Mouse (Mus musculus): ENCODE data around the gene Kri1. TPM values are rescaled to one million over a fixed set of nuclear protein-coding genes. Genes with fewer than 3 reads are reported as not detected.

Kri1 gene
- total and polyA plus RNA-seq, 2 experiments from 2014 or later = 11.9 to 27.6 TPM

GRCm38 (mm10) chr9:21322211-21322916 is 34.6 kb upstream of the Kri1 start:
- no peak overlapping the region for H3K9ac ChIP-seq
- H3K4me3 ChIP-seq (ENCODE audit: low read depth, low read length) = no peak overlapping the region
- no peaks in the 10 kb centered on the region for H3K9me3 ChIP-seq (ENCODE audit: low read length)
- DNase-seq (no peak), ATAC-seq (no peak)
- no peaks in the 10 kb centered on the region; the same call in 1 of the 2 replicates for H3K36me3 ChIP-seq (ENCODE audit: insufficient read depth)
- H3K27ac ChIP-seq (ENCODE audit: low read depth, low read length) = no peak overlapping the region
- no peaks in the 10 kb centered on the region for H3K27me3 ChIP-seq (ENCODE audit: insufficient read depth, low read length)
- peaks cover 6% of the 10 kb centered on the region; the same call in 1 of the 2 replicates for H3K4me1 ChIP-seq (ENCODE audit: insufficient read depth)
- 74% methylated on average over 19 of the region's 19 CpGs for WGBS
- H3K4me2 ChIP-seq (ENCODE audit: low read depth) = peak overlapping the region; percentile 92
- TF ChIP-seq CTCF (IDR thresholded peaks at IDR 0.05; ENCODE audit: low read depth) = no peak

DNA sequence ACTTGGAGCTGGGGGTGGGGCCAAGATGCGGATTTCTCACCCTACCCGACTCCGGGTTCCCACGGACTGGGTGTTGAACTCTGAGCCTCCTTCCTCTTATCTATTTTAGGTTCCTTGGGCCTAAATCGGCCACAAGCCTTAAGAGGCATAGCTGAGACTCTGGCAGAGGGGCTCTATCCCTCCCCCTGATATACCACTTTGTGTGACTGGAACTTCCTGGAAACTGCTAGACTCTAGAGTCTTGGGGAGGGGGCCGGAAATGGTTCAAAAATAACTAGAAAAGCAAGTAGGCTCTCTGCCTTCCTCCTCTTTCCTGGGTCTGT is 33.7 kb upstream of the Kri1 start:
- ATAC-seq (no peak), DNase-seq (peak; percentile 13)
- Histone ChIP-seq H3K27ac (ENCODE audit: low read depth, low read length) (no peak overlapping the region), H3K4me3 (ENCODE audit: low read depth, low read length) (peak overlapping the region; percentile 67), H3K9ac (peak overlapping the region; percentile 75), H3K36me3 (ENCODE audit: insufficient read depth) (no peaks in the 10 kb centered on the region; the same call in 1 of the 2 replicates), H3K27me3 (ENCODE audit: insufficient read depth, low read length) (no peaks in the 10 kb centered on the region), H3K9me3 (ENCODE audit: low read length) (no peaks in the 10 kb centered on the region), H3K4me1 (ENCODE audit: insufficient read depth) (peaks cover 6% of the 10 kb centered on the region; the same call in 1 of the 2 replicates), H3K4me2 (ENCODE audit: low read depth) (peak overlapping the region; percentile 92)
- no peak for TF ChIP-seq CTCF (IDR thresholded peaks at IDR 0.05; ENCODE audit: low read depth)
- 11% methylated on average over 6 of the region's 6 CpGs for WGBS

DNA sequence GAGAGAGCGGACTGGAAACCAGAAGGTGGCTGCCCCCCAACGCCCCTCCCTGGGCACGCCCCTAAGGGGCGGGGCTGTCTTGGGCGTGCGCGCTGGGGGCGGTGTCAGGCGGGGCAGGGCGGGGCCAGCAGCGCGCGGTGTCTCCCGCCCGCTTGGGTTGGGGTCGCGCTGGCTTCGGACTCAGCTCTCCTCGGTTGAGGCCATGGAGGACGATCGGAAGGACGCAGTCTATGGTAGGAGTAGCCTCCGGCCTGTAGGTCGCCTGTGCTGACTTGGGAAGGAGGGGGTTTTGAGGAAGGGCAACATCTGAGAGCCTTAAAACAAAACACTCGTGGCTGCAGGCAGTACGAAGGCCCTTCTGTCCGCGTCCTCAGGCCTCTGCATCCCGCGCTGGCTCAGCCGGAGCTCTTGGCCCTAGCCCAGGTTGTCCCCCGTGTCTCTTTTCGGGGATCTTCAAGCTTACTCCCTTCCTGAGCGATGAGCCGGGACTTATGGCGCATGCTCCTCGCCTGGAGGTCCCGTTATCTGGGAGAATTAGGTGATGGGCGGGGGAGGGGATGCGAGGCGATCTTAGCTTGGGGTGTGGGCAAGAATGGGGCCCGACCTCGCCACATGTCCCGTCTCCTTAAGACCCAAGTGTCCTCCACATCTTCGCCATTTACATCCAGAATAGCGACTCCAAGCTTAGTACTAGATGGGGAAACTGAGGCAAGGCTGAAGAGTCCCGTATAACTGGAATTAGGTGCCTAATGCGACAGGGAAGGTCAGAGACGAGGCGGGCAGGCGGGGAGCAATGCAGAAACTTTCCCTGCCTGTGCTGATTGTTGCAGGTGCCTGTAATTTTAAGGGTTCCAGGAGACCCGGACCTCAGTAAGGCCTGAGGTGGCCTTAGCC is 33.1 kb upstream of the Kri1 start, which contains the start of gene Slc44a2:
Gene Slc44a2 (plus strand): TSS at position 80 of the 894 bp plus-strand sequence.
- H3K4me3 ChIP-seq (ENCODE audit: low read depth, low read length) = peak within 1 kb of the TSS; percentile 67
- peak; percentile 96 for ATAC-seq
- peak within 1 kb of the TSS; percentile 92 for H3K4me2 ChIP-seq (ENCODE audit: low read depth)
- peaks cover 6% of the 10 kb centered on the region; the same call in 1 of the 2 replicates for H3K4me1 ChIP-seq (ENCODE audit: insufficient read depth)
- peak; percentile 84 for DNase-seq
- peak within 1 kb of the TSS; percentile 67; the same call in 1 of the 2 replicates for H3K27ac ChIP-seq (ENCODE audit: low read depth, low read length)
- no peaks in the 10 kb centered on the region for H3K27me3 ChIP-seq (ENCODE audit: insufficient read depth, low read length)
- H3K36me3 ChIP-seq (ENCODE audit: insufficient read depth) = no peaks in the 10 kb centered on the region; the same call in 1 of the 2 replicates
- H3K9me3 ChIP-seq (ENCODE audit: low read length) = no peaks in the 10 kb centered on the region
- 0 out of 2 replicates have a peak, but pooled peaks have one; percentile 10 for TF ChIP-seq CTCF (IDR thresholded peaks at IDR 0.05; ENCODE audit: low read depth)
- under 1% methylated on average over 52 of the region's 52 CpGs for WGBS
- peak within 1 kb of the TSS; percentile 75 for H3K9ac ChIP-seq

- 13% methylated on average over 4 of the region's 4 CpGs for WGBS
- peak overlapping the region; percentile 67 for H3K4me3 ChIP-seq (ENCODE audit: low read depth, low read length)
- H3K36me3 ChIP-seq (ENCODE audit: insufficient read depth) = no peaks in the 10 kb centered on the region; the same call in 1 of the 2 replicates
- H3K27me3 ChIP-seq (ENCODE audit: insufficient read depth, low read length) = no peaks in the 10 kb centered on the region
- H3K9ac ChIP-seq = peak overlapping the region; percentile 75
- H3K9me3 ChIP-seq (ENCODE audit: low read length) = no peaks in the 10 kb centered on the region
- TF ChIP-seq CTCF (IDR thresholded peaks at IDR 0.05; ENCODE audit: low read depth) = no peak
- DNase-seq = no peak
- H3K4me1 ChIP-seq (ENCODE audit: insufficient read depth) = peaks cover 6% of the 10 kb centered on the region; the same call in 1 of the 2 replicates
- H3K4me2 ChIP-seq (ENCODE audit: low read depth) = peak overlapping the region; percentile 92
- H3K27ac ChIP-seq (ENCODE audit: low read depth, low read length) = no peak overlapping the region
- peak; percentile 44 for ATAC-seq
These were observed 32.5 kb upstream of the Kri1 start for GRCm38 (mm10) chr9:21320280-21320618.

- no peak for ATAC-seq
- 93% methylated on average over 4 of the region's 4 CpGs for WGBS
- no peak overlapping the region for H3K27ac ChIP-seq (ENCODE audit: low read depth, low read length)
These were observed 31.7 kb upstream of the Kri1 start for GRCm38 (mm10) chr9:21319503-21319902.

GRCm38 (mm10) chr9:21318792-21319191 is 31.0 kb upstream of the Kri1 start:
- DNase-seq = no peak
- H3K4me3 ChIP-seq (ENCODE audit: low read depth, low read length) = no peak overlapping the region
- no peak overlapping the region for H3K4me2 ChIP-seq (ENCODE audit: low read depth)
- no peak overlapping the region for H3K9ac ChIP-seq
- H3K36me3 ChIP-seq (ENCODE audit: insufficient read depth) = no peaks in the 10 kb centered on the region
- TF ChIP-seq CTCF (IDR thresholded peaks at IDR 0.05; ENCODE audit: low read depth) = no peak
- peaks cover 6% of the 10 kb centered on the region; the same call in 1 of the 2 replicates for H3K4me1 ChIP-seq (ENCODE audit: insufficient read depth)
- WGBS = 87% methylated on average over 6 of the region's 6 CpGs
- H3K27me3 ChIP-seq (ENCODE audit: insufficient read depth, low read length) = no peaks in the 10 kb centered on the region
- no peak for ATAC-seq
- H3K27ac ChIP-seq (ENCODE audit: low read depth, low read length) = no peak overlapping the region
- H3K9me3 ChIP-seq (ENCODE audit: low read length) = no peaks in the 10 kb centered on the region

More at GRCm38 (mm10) chr9:21319503-21319902, 31.7 kb upstream of the Kri1 start:
- no peak for DNase-seq
- H3K9me3 ChIP-seq (ENCODE audit: low read length) = no peaks in the 10 kb centered on the region
- H3K4me1 ChIP-seq (ENCODE audit: insufficient read depth) = peaks cover 6% of the 10 kb centered on the region; the same call in 1 of the 2 replicates
- no peak overlapping the region for H3K4me3 ChIP-seq (ENCODE audit: low read depth, low read length)
- H3K36me3 ChIP-seq (ENCODE audit: insufficient read depth) = no peaks in the 10 kb centered on the region
- no peak for TF ChIP-seq CTCF (IDR thresholded peaks at IDR 0.05; ENCODE audit: low read depth)
- no peak overlapping the region for H3K9ac ChIP-seq
- H3K27me3 ChIP-seq (ENCODE audit: insufficient read depth, low read length) = no peaks in the 10 kb centered on the region
- no peak overlapping the region for H3K4me2 ChIP-seq (ENCODE audit: low read depth)

All from forebrain, postnatal 0 days (tissue).